In the genomic region with DNA sequence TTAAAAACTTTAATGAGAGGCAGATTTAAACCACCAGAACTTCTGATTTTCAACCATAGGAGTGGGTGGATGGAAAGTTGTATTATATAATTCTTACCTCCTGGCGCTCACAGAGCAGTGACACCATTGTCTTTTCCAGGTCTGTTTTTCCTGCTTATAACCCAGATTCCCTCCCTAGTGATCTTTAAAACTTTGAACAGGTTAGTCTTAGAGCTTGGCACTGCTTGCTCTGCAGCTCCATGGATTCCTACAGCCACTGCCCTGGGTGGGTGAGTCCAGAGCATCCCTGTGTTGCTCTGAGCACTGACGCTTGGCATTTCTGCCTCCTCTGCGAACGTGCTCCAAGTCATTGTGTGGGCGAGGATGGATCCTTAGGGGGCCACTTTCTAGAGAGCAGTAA, we compare ENCODE assay signal across 29 mouse cellular contexts. TPM values are rescaled to one million over a fixed set of nuclear protein-coding genes. Genes with fewer than 3 reads are reported as not detected.
"Had no signal": no experiment of that assay in that cellular context is flagged by ENCODE, and none has a peak within 500 bp of the region (broad histone marks: within the 10 kb centered on the region; RNA-seq: fewer than 3 reads in every experiment).

No protein-coding gene starts in this region.

- H3K27ac ChIP-seq: gastrocnemius, adult 2 months; heart, adult 2 months; hindbrain, embryonic 10.5 days; hindbrain, embryonic 12.5 days; hindbrain, embryonic 14.5 days; intestine, embryonic 15.5 days; kidney, postnatal 0 days; limb, embryonic 13.5 days; limb, embryonic 15.5 days; liver, embryonic 12.5 days; liver, embryonic 14.5 days had no signal

- ATAC-seq: hindbrain, embryonic 16.5 days; inflammation-experienced regulatory T-cells, adult 6 months; intestine, embryonic 15.5 days; intestine, postnatal 0 days; liver, embryonic 12.5 days had no signal

- DNase-seq: gastrocnemius, adult 2 months; gastrocnemius, postnatal 10 days; gastrocnemius, postnatal 25 days; heart, adult 2 months; heart, postnatal 10 days; heart, postnatal 4 days; kidney, adult 18-20 months; kidney, adult 8-10 months; kidney, postnatal 14 days; kidney, postnatal 36 days; layer of hippocampus, adult 9-11 months; layer of hippocampus, postnatal 36 days; left cerebral cortex, postnatal 4 days had no signal

- H3K4me3 ChIP-seq: gastrocnemius, adult 2 months; heart, adult 2 months; heart, embryonic 12.5 days; hindbrain, embryonic 10.5 days; hindbrain, embryonic 12.5 days; intestine, embryonic 15.5 days; limb, embryonic 13.5 days; limb, embryonic 15.5 days; liver, embryonic 12.5 days had no signal

RNA-seq across cellular contexts. Expression of a gene that starts 43.4 kb away (rescaled TPM):
- total RNA-seq: gastrocnemius, adult 2 months; granulocyte monocyte progenitor cell, adult 5-6 weeks; heart, adult 2 months; heart, postnatal 25 days; liver, adult 2 months had no signal
